Mouse (Mus musculus) CD4-positive helper T cell, adult 2 months (primary cell): ENCODE data around the gene Lrrc29.

Source experiments
- DNase-seq: peaks from one replicate; pipeline ENCODE4 v3.0.0-alpha.2; 2012; ENCODE audit warnings: low read depth, missing footprints, low spot score

Lrrc29 gene

DNA sequence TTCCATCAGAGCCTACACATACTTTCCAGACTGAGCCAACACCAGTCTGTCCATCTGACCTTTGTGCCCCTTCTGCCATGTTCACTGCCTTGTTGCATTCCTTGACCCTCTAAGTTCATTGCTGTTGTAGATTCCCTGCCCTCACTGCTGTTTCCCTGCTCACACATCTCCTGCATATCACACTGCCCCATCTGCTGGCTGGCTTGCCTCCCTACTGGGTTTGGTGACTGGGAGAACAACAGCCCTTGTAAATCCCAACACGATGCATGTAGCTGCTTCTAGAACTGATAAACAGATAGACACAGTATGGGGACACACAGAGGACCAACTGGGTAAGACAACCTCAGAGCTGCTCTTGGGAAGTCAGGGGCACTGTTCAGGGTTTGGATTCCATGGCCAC is 14.4 kb downstream of the Lrrc29 start:
- DNase-seq: no peak

DNA sequence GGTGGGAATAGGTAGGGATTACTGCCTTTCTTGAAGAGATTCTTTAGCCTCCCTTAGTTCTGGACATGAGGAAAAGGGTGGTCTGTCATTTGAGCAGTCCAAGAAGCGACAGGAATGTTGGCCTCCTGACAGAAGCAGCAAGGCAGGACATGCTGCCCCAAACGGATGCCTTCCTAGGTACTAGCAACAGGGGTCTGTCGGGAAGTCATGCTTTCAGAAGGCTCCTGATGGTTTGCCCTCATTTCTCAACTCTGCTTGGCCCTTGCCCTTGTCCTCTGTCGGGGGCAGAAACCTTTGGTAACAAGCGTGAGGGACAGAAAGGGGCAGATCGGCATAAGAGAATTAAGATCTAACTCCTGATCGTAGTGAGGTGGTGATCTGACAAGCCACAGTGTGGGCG is 16.0 kb downstream of the Lrrc29 start:
- DNase-seq: no peak

DNA sequence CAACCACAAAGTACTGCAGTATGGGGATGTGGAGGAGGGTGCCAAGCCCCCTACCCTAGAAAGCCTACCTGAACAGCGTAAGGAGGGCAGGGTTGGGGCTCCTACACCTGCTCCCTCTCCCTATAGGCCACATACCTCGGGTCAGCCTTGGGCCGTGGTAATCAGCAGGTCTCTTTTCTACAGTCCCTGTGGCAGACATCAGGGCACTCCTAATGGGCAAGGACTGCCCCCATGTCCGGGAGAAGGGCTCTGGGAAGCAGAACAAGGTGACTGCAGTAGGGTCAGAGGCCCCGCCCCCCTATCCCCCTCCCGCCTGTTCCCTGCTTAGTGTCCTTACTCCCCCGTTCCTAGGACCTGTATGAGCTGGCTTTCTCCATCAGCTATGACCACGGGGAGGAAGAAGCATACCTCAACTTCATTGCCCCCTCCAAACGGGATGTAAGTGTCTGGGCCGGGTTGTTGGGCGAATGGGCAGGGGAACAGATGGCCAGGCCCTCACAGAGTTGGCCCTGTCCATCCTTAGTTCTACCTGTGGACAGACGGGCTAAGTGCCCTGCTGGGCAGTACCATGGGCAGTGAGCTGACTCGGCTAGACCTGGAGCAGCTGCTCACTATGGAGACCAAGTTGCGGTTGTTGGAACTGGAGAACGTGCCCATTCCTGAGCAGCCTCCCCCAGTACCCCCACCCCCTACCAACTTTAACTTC is 16.8 kb downstream of the Lrrc29 start:
- no peak for DNase-seq

DNA sequence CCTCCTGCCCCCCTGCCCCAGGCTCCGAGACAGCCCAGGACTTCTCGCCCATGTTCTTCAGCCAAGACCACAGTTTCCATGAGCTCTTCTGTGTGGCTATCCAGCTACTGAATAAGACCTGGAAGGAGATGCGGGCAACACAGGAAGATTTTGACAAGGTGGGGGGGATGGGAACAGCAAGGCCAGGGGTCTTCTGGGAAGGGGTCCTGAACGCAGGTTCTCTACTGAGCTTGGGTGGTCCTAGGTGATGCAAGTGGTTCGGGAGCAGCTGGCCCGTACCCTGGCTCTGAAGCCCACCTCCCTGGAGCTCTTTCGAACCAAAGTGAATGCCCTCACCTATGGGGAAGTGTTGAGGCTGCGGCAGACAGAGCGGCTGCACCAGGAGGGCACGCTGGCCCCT is 17.6 kb downstream of the Lrrc29 start:
- no peak for DNase-seq

DNA sequence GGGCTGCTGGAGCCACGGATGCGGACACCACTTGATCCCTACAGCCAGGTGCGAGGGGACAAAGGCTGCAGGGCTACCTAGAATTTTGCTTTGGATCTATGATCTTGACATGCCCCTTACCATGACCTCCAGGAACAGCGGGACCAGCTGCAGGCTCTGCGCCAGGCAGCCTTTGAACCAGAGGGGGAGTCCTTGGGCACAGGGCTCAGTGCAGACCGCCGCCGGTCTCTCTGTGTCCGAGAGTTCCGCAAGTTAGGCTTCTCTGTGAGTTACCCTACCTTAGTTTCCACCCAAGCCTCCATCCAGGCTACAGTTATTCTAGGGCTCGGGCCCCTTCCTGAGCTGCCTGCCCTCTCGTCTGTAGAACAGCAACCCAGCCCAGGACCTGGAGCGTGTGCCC is 18.4 kb downstream of the Lrrc29 start:
- DNase-seq: no peak

DNA sequence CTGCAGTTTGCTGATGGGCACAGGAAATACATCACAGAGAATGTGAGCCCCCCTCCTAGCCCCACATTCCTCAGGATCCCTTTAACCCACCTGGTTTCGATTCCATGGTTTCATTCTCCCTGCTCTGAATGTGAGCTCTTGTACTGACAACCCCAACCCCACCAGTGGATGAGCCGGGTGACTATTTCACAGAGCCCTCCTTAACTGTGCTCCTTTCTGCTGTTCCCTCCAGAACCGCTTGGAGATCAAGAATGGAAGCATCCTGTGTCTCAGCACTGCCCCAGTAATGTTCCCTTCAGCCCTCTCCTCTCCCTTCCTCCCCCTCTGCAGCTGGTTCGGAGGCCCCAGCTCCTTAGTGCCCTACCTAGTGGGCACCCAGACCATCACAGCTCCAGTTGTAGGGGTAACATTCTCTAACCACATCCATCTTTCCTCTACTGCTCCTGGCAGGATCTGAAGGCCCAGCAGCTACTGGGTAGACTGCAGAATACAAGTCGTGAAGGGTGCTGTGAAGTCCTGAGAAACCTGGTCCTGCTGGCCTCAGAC is 19.9 kb downstream of the Lrrc29 start:
- no peak for DNase-seq

DNA sequence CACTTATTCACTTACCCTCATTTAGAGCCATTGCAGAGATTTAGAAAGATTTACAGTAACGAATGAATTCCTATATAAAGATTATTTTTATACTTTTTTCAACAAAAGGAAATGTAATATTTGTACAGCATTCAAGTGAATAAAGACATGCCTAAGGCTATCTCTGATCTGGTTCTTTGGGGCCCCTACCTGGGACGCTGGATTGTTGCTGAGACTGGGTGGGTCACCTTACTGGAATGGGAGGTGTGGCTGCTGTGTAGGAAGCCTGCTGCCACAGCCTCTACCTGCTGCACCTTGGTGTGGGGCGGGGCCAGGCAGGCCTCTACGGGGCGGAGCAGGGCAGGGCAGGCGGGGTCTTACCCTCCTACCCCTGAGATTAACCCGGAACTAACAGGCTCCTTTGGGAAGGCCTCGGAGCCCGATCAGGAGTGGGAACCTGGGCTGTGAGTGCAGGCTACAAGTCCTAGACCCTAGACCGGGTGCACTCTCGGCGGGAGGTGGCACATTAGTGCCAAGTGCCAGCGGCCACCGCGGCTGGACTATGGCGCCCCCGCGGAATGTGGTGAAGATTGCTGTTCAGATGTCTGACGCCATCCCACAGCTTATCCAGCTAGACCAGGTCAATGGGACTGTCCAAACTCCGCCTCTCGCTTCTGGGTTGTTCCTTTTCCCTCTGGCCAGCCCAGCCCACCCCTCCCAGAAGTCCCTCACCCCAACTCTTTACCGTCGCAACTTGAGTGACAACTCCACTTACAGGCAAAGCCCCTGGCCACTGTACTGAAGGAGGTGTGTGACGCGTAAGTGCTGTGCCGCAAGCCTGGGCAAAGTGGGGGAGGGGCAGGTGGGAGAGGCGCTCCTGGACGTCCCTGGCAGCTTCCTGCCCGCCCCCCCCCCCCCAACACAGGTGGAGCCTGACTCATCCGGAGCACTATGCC is 20.6 kb downstream of the Lrrc29 start, which contains the start of gene Elmo3:
Elmo3 (plus strand) TSS at position 391 of the 935 bp plus-strand sequence.
- peak; percentile 63 for DNase-seq

DNA sequence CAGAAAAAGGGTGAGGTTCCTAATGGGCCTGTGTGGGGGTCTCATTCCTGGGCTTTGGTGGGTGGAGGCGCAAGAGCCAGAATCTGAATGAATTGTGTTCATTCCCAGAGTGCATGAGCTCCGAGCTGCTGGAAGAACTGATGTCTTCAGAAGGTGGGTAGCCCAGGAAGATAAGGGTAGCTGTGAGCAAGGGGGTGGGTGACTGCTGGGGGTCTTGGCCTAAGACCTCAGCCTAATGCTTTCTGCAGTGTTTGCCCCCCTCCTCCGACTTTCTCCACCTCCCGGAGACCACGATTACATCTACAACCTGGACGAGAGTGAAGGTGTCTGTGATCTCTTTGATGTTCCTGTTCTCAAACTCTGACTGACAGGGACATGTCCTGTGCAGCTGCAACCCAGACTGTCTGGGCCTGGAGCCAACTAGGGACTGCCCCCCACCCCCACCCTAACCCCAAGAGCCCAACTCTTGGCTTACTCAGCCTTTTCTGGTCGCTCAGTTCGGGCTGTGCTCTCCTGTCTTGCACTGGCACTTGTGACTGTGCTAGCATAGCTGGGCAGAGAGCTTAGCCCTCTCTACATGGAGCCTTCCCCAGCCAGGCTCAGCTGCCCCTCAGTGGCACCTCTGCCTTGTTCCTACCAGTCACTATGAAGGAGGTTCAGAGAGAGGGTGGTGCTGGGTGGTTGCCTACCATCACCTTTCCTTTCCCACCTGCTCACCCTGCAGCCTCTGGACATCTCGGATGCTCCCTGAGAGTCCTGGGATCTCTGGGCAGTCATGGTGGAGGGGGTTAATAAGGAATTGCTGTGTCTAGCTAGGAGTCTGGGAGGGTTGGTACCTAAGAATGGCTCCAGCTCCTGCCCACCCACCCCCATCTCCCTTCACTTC is 21.5 kb downstream of the Lrrc29 start:
- peak; percentile 60 for DNase-seq

DNA sequence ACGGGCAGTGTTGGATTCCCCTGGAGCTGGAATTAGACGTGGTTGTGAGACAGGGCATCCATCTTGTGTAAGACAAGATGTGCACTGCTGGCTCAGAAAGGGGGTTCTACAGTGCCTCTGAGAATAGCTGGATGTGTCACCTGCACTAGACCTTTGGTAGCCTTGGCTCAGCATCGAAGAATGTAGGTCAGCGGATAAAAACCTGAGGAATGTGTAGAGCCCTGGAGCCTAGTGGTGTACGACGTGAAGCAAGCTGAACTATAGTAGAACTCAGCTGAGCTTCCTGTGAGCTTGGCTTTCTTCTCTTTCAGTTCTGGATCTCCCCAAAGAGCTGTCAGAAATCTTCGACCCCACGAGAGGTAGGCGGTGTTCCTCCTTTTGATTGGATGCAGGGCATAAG is 22.2 kb downstream of the Lrrc29 start:
- no peak for DNase-seq

DNA sequence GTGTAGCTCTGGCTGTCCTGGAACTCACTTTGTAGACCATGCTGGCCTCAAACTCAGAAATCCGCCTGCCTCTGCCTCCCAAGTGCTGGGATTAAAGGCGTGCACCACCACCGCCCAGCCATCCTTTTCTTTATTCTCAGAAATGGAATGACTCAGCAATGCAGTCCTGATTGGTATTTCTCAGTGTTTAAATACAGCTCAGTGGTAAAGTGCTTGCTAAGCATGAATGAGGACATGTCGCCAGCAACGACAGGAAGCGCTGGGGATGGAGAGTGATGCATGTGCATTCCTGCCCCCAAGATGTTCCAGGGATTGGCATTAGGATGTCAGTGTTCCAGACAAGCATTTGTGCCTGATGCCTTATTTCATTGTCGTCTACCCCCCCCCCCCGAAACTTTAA is 22.7 kb downstream of the Lrrc29 start:
- DNase-seq: no peak

DNA sequence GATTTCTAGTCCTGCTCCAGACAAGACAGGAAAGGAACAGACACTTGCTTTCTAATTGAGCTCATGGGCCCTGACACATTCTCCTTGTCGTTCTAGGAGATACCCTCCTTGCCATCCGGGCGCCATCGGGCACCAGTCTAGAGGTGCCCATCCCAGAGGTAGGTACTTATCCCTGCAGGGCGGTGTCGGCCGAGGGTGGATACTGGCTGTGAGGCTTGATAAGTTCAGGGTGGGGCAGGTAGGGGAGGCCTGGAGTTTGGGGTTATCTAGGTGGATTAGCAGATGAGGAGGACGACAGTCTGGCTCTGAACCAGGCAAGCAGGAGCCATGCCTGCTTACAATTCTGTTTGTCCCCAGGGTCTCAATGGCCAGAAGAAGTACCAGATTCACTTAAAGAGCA is 26.1 kb downstream of the Lrrc29 start:
- no peak for DNase-seq

DNA sequence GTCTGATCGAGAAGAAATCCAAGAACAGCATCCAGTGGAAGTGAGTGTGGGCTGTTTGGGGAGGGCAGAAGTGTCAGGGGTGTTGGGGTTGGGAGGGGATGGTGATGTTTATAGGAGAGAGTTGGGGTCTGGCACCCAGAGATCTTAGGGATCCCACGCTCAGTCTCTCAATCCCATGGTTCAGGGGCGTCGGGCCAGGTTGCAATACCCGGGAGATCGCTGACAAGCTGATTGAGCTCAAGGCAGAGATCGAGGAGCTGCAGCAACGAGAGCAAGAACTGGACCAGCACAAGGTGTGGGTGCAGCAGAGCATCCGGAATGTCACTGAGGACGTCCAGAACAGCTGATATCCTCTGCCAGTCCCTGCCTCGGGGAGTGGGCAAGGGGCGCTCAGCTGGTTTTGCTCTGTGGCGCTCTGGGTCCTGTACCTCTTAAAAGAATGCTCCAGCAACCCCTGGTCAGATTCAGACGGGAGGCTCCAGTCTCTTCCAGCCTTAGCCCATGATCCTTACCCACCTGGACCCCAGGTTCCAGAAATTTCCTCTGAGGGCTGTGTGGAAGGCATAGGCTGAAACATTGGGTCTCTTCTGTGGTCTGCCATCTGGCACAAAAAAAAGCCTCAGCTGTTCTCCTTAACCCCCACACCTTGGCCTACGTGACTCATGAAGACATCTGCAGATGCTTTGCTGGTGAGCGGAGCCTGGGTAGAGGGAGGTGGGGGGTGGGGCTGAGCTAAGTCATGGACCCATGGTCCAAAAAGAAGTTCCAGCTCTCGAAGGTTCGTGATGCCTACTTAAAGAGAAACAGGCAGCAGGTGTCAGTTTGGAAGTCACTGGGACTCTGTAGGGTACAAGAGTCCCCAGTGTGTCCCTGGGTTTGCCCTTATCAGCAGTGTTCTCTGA is 27.5 kb downstream of the Lrrc29 start:
- DNase-seq: no peak

DNA sequence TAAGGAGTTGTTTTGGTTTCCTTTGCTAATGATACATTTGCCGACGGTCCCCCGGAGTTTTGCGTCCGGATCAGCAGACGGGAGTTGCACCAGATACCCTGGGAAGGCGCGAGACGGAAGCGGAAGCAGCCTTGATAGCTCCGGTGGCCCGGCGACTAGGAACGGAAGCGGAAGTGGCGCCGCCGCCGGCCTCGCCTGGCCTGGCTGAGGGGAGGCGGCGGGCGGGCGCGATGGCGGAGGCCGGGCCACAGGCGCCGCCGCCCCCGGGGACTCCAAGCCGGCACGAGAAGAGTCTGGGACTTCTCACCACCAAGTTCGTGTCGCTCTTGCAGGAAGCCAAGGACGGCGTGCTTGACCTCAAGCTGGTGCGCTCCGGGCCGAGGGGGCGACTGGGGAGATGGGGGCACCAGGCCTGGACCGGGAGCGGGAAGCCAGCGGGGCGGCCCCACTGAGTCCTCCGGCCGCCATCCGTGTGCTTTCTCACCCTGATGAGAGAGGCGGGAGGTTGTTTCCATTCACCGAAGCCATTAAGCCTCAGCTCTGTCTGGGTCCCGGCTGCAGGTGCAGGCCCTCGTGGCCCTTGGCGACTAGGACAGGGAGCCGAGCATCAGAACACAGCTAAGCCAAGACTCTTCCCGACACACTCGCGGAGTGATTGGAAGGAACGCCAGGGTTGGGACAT is 28.4 kb downstream of the Lrrc29 start, which contains the start of gene E2f4:
E2f4 (plus strand) TSS at position 153 of the 682 bp plus-strand sequence.
- DNase-seq: peak; percentile 90

DNA sequence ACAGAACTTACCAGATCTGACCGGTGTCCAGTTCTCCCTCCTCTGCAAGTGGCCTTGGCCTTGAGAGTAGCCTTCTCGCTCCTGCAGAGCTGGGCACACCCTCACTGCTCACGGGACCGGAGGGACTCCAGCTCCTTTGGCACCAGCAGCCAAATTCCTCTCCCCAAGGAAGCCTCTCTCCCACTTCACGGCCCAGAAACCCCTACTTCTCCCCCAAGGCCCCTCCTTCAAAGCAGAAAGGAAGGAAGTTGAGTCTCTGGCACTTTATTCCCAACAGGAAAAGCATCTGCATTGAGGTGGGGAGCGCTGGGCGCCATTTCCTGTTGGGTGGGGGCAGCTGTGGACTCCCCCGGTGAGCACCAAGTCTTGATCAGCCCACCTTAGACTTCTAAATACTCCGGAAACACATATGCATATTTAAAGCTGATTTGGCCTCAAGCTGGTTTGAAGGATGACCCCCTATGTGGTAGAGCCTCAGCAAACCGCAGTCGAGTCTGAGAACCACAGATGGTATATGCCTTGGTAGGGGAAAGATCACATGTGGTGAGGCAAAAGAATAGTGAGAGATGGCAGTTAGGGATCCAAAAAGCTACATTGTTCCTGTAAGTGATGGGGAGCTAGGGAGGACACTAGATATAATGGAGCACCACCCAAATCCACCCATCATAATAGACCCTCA is 30.0 kb downstream of the Lrrc29 start, which contains the start of gene Exoc3l:
Exoc3l (minus strand) TSS at position 207 of the 679 bp plus-strand sequence.
- no peak for DNase-seq

DNA sequence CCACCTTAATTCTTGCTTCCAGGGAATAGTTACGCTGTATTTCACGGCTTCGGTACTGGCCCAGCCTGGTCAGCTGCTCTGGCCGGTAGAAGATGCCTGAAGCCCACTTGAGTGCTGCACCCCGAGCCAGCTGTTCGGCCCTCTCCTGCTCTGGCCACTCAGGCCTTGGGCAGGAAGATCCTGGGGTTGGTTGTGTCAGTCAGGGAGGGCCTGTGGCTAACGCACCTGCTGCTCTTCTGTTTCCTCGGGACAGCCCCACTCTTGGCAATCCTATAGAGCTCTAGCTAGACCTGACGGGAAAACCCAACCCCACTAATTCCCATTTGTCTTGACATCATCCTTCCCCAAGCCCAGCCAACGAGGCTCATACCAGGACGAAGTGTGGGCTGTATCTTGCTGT is 30.8 kb downstream of the Lrrc29 start:
- no peak for DNase-seq

DNA sequence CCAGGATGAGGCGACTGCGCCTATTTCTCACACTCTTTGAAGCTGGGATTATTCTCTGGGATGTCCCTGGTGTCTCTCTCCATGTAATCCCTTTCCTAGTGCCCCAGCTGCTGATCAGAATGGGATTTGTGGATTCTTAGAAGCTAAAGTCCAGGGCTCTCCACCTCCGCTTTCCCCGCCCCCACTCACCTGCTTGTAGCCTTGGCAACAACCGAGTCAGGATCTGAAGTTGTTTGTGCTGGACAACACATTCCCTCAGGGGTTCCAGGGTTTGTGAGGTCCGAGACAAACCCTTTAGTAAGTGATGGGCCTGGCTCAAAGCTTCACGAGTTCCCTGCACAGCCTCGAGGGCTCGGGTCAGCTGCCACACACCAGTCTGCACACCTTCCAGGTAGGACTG is 31.3 kb downstream of the Lrrc29 start:
- no peak for DNase-seq

DNA sequence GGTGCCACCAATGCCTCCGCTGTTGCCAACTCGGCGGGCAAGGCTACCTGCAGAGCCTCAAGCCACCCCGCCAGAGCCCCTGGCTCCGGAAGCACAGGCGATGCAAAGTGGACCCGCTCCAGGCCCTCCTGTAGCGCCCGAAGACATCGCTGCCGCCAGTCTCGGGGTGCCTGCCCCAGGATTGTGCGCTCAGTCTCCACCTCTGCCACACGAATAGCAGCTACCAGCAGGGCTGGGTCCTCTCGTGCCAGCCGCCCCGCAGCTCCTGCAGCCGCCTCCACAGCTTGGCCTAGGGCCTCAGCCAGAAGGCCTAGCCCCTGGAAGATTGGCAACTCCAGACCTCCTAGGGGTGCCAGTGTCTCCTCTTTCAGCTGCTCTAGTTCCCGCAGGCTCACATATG is 32.7 kb downstream of the Lrrc29 start:
- no peak for DNase-seq

DNA sequence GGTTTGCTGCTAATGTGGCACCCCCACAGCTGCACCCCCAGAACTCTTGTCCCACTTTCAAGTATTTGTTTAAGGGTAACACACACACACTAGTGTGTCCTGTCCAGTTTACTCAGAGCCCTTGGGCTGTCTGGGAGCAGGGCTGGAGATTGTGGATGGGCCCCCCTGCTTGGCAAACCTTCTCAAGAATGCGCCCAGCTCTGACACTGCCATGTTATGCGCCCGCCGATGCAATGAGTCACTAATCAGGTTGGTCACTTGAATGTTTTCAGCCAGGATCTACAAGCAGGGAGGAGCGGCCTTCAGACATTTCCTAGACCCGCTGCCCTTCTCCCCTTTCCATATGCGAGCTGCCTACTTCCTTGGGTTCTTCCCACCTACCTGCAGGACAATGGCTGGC is 33.6 kb downstream of the Lrrc29 start:
- DNase-seq: no peak

DNA sequence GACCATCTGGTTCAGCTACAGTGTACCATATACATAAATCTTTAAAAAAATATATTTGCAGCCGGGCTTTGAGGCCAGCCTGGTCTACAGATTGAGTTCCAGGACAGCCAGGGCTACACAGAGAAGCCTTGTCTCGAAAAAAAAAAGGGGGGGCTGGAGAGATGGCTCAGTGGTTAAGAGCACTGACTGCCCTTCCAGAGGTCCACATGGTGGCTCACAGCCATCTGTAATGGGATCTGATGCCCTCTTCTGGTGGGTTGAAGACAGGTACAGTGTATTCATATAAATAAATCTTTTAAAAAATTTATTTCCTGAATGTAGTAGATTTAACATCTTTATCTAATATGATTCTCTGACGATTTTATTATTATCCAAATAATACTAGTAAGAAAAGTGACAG is 34.3 kb downstream of the Lrrc29 start:
- peak; percentile 30 for DNase-seq
